Mouse (Mus musculus): ENCODE results near the gene Plk5. TPM values are rescaled to one million over a fixed set of nuclear protein-coding genes. Genes with fewer than 3 reads are reported as not detected.

Gene Plk5
- 1 to 10 TPM; 3.1 to 5.1 TPM for total RNA-seq (2021)

GRCm38 (mm10) chr10:80356001-80356682, at the start of gene Plk5:
Gene Plk5 (plus strand): TSS chr10:80356459.
- intact Hi-C loops (cut with DNase I): loop anchor here (2.0 kb wide), 1 partner anchor 17 kb away; no protein-coding TSS in a partner anchor
- DNase-seq (ENCODE audit: extremely low spot score in 1 of 2, low spot score in 2 of 2): no peak

DNA sequence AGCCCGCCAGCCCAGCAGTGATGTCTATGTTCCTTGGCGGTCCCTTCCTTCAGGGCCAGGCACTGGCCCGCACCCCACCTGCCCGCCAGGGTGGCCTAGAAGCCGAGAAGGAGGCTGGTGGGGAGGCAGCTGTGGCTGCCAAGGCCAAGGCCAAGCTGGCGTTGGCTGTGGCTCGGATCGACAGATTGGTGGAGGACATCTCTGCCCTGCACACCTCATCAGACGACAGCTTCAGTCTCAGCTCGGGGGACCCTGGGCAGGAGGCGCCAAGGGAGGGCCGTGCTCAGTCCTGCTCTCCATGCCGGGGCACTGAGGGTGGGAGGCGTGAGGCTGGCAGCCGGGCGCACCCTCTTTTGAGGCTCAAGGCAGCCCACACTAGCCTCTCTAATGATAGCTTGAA, 44.7 kb upstream of the Plk5 start:
- no peak for DNase-seq (ENCODE audit: extremely low spot score in 1 of 2, low spot score in 2 of 2)
- intact Hi-C loops (cut with DNase I): no loop called here

DNA sequence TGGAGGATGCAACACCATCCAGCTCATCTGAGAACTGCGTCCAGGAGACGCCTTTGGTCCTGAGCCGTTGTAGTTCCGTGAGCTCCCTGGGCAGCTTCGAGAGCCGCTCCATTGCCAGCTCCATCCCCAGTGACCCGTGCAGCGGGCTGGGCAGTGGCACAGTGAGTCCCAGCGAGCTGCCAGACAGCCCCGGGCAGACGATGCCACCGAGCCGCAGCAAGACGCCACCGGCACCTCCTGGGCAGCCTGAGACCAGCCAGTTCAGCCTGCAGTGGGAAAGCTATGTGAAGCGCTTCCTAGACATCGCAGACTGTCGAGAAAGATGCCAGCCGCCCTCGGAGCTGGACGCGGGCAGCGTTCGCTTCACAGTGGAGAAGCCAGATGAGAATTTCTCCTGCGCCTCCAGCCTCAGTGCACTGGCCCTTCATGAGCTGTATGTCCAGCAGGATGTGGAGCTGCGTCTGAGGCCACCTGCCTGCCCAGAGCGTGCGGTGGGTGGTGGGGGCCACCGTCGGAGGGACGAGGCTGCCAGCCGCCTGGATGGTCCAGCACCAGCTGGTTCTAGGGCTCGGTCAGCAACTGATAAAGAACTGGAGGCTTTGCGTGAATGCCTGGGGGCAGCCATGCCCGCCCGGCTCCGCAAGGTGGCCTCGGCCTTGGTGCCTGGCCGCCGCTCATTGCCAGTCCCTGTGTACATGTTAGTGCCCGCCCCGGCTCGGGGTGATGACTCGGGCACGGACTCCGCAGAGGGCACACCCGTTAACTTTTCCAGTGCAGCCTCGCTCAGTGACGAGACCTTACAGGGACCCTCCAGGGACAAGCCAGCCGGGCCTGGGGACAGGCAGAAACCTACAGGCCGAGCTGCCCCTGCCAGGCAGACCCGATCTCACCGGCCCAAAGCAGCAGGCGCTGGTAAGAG, 43.4 kb upstream of the Plk5 start:
- intact Hi-C loops (cut with DNase I): no loop called here
- peak in 1 of 2 experiments; percentile 38 for DNase-seq (ENCODE audit: extremely low spot score in 1 of 2, low spot score in 2 of 2)

DNA sequence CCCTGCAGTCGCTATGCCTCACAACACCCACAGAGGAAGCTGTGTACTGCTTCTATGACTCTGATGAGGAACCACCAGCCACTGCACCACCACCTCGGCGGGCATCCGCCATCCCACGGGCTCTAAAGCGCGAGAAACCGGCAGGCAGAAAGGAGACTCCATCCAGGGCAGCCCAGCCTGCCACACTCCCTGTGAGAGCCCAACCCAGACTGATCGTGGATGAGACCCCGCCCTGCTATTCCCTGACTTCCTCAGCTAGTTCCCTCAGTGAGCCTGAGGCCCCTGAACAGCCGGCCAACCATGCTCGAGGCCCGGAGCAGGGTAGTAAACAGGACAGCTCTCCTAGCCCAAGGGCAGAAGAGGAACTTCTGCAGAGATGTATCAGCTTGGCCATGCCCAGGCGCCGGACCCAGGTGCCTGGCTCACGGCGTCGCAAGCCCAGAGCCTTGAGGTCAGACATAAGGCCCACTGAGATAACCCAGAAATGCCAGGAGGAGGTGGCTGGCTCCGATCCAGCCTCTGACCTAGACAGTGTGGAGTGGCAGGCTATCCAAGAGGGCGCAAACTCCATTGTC, 42.5 kb upstream of the Plk5 start:
- DNase-seq (ENCODE audit: extremely low spot score in 1 of 2, low spot score in 2 of 2): no peak
- intact Hi-C loops (cut with DNase I): no loop called here

- intact Hi-C loops (cut with DNase I): no loop called here
- peak in 1 of 2 experiments; percentile 43 for DNase-seq (ENCODE audit: extremely low spot score in 1 of 2, low spot score in 2 of 2)
These were observed 41.7 kb upstream of the Plk5 start for GRCm38 (mm10) chr10:80314494-80315001.

GRCm38 (mm10) chr10:80315315-80315714, 40.9 kb upstream of the Plk5 start:
- no peak for DNase-seq (ENCODE audit: extremely low spot score in 1 of 2, low spot score in 2 of 2)
- intact Hi-C loops (cut with DNase I): no loop called here

GRCm38 (mm10) chr10:80316359-80316781, 39.9 kb upstream of the Plk5 start:
- intact Hi-C loops (cut with DNase I): no loop called here
- DNase-seq (ENCODE audit: extremely low spot score in 1 of 2, low spot score in 2 of 2): no peak

DNA sequence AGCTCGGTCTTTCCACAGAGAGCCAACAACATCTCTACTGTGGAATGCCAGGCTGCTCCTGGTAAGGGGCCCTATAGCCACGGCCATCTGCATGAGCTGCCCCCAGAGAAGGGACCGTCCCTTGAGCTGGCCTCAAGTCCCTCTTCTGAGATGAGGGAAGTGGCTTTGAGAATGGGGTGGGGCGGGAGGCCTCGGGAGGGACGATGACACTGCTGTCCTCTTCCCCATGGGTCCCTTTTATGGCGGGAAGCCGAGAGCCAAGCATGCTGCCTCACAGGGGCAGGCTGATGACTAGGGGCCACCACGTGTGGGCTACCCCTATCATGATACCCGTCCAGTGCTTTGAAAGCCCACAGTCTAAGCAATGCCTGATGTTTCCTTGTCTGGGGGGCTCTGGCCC, 39.2 kb upstream of the Plk5 start:
- no peak for DNase-seq (ENCODE audit: extremely low spot score in 1 of 2, low spot score in 2 of 2)
- intact Hi-C loops (cut with DNase I): no loop called here

DNA sequence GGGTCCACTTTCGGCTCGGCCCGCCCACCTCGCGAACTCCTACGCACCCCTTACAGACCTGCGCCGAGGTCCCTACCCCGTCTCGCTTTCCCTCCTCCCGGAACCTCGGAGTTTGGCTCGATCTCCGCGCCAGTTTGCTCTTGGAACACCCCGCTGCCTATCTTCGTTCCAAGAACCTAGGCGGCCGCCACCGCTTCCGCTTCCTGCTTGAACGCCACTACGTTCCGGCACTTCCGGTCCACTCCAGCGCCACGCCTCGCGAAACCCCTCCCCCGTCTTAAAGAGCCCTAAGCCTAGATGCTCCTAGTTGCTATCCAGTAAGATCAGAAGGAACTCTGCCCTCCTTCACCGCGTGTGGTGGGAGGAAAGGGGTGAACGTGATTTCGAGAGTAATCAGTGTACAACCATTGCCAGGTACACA, 35.9 kb upstream of the Plk5 start, which contains the start of gene 2310011J03Rik:
Gene 2310011J03Rik (minus strand): TSS at position 198 of the 421 bp plus-strand sequence.
- intact Hi-C loops (cut with DNase I): no loop called here
- peak; percentile 91 to 95 for DNase-seq (ENCODE audit: extremely low spot score in 1 of 2, low spot score in 2 of 2)

DNA sequence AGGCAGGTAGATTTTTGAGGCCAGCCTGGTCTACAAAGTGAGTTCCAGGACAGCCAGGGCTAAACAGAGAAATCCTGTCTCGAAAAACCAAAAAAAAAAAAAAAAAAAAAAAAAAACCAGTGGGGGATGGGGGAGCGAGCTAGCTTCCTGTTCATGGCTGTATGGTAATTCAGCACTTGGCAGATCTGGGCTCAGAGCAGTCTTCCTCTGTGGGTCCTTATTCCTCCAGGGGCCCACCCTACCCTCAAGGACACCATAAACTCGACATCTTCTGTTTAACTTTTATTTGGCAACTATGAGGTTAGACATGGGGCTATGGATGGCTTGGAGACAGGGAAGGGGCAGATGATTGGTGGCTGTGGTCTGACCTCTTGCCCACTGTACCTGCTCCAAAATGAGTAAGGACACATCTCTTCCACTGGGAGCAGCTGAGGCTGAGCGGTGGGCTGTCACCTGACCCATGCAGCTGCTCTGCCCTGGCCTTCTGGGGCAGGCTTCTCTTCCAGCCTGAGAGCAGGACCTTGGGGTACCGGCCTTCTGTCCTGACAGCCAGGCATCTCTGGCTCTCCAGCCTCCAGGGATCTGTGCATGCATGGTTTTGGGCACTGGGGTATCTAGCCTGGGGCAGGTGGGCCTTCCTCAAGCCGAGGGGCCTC, 35.1 kb upstream of the Plk5 start:
- DNase-seq (ENCODE audit: extremely low spot score in 1 of 2, low spot score in 2 of 2): no peak
- intact Hi-C loops (cut with DNase I): no loop called here

- intact Hi-C loops (cut with DNase I): no loop called here
- peak in 1 of 2 experiments; percentile 57 for DNase-seq (ENCODE audit: extremely low spot score in 1 of 2, low spot score in 2 of 2)
These were observed 34.3 kb upstream of the Plk5 start for GRCm38 (mm10) chr10:80321670-80322581.

- DNase-seq (ENCODE audit: extremely low spot score in 1 of 2, low spot score in 2 of 2): peak in 1 of 2 experiments; percentile 72
- intact Hi-C loops (cut with DNase I): no loop called here
These were observed 33.4 kb upstream of the Plk5 start for GRCm38 (mm10) chr10:80322811-80323211.

DNA sequence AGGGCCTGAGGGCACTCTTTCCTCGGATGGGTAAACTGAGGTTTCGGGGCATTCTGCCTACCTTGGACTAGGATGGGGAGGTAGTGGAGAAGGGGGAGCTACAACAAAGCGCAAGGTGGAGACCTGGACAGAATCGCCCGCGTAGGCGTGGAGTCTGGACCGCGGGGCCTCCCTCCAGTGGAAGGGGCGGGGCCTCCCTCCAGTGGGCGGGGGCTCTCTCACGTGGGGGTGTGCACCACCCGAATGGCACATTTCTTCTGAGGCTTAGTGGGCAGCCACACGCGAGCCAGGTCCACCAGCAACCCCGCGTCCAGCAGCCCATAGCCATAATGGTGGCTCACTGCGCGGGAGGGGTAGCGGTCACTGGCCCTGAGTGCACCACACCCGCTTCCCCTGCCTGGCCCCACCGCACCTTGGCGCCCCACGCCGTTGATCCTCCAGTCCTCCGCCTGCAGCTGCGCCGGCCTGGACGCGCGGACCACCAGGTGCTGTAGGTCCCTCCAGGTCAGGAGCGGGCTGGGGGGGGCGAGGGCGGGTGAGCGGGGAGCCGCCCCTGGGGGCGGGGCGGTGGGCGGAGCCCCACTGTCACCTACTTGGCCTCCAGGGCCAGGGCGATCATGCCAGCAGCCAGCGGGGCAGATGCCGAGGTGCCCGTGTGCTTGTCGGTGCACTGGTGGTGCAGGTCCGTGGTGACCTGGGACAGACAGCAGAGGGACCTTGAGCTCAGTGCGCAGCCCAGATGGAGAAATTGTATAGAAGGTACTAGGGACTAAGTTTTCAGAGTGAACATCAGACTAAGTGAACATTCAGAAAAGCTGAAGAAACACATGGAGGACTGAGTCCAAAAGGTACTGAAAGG, 32.8 kb upstream of the Plk5 start:
- intact Hi-C loops (cut with DNase I): no loop called here
- DNase-seq (ENCODE audit: extremely low spot score in 1 of 2, low spot score in 2 of 2): peak in 1 of 2 experiments; percentile 81

- peak in 1 of 2 experiments; percentile 44 for DNase-seq (ENCODE audit: extremely low spot score in 1 of 2, low spot score in 2 of 2)
- intact Hi-C loops (cut with DNase I): no loop called here
These were observed 31.9 kb upstream of the Plk5 start for GRCm38 (mm10) chr10:80324120-80325037.

- DNase-seq (ENCODE audit: extremely low spot score in 1 of 2, low spot score in 2 of 2): peak in 1 of 2 experiments; percentile 52
- intact Hi-C loops (cut with DNase I): no loop called here
These were observed 31.2 kb upstream of the Plk5 start for GRCm38 (mm10) chr10:80325045-80325444.
